Mouse (Mus musculus) myocyte (in vitro differentiated cells): ENCODE measurements around the gene Slc27a1.

ENCODE experiments used
- MAX ChIP-seq: IDR thresholded peaks from one replicate; pipeline ENCODE4 v1.6.1; 2011; ENCODE audit warnings: low read depth, mild to moderate bottlenecking, control low read depth
- POLR2A ChIP-seq: IDR thresholded peaks from one replicate; pipeline ENCODE4 v1.6.1; 2011; ENCODE audit warnings: low read depth, mild to moderate bottlenecking, control low read depth, moderate library complexity; ENCODE audit not compliant: insufficient read length

DNA sequence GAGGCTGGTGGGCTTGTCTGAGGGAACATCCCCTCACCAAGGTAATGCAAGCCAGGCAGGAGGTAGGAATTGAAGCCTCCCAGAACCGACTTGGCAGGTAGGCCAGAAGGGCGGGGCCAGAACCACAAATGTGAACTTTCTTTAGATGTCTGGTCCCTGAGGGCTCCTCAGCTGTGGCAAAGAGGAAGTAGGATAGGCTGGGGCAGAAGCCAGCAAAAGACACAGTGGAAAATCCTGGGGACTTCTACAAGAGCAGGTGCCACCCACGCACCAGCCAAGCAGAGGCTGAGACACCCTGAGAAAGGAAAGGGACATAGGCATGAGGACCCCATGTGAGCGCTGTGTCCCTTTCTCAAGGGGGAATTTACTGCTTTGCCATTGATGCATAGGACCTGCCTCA is 28.1 kb downstream of the Slc27a1 start:
- TF ChIP-seq POLR2A: no peak
- no peak for TF ChIP-seq MAX
